Mouse (Mus musculus) testis, adult 2 months (tissue): Measurements from ENCODE around the gene Trim62. TPM values are rescaled to one million over a fixed set of nuclear protein-coding genes. Genes with fewer than 3 reads are reported as not detected.

ENCODE experiments used
- H3K27ac ChIP-seq: fragments of 200-500 bp; 2 replicates; pipeline ENCODE4 v1.5.1; 2012; ENCODE audit warnings: low read depth, low read length; ENCODE audit not compliant: control insufficient read depth, insufficient read depth
- H3K27me3 ChIP-seq: fragments of 200-500 bp; 2 replicates; pipeline ENCODE4 v1.6.1; 2012; ENCODE audit warnings: mild to moderate bottlenecking, low read length, moderate library complexity; ENCODE audit not compliant: control insufficient read depth, insufficient read depth
- H3K36me3 ChIP-seq: fragments of 200-500 bp; 2 replicates; pipeline ENCODE4 v1.6.1; 2012; ENCODE audit warnings: mild to moderate bottlenecking, low read length; ENCODE audit not compliant: control insufficient read depth, insufficient read depth
- H3K4me1 ChIP-seq: fragments of 200-500 bp; 2 replicates; pipeline ENCODE4 v1.6.1; 2012; ENCODE audit warnings: low read length; ENCODE audit not compliant: control insufficient read depth, insufficient read depth
- H3K4me3 ChIP-seq: fragments of 200-500 bp; 2 replicates; pipeline ENCODE4 v1.5.1; 2012; ENCODE audit warnings: low read depth, mild to moderate bottlenecking, low read length, moderate library complexity, mixed read lengths; ENCODE audit not compliant: control insufficient read depth
- CTCF ChIP-seq: fragments of 200-500 bp; IDR thresholded peaks from 2 replicates; pipeline ENCODE4 v1.5.1; 2012; ENCODE audit warnings: low read depth, mild to moderate bottlenecking, inconsistent platforms, low read length, moderate library complexity; ENCODE audit not compliant: control insufficient read depth, insufficient read depth, insufficient replicate concordance
- POLR2A ChIP-seq: fragments of 200-500 bp; IDR thresholded peaks from 2 replicates; pipeline ENCODE4 v1.6.1; 2012; ENCODE audit warnings: low read depth, mild to moderate bottlenecking, inconsistent platforms, low read length, moderate library complexity; ENCODE audit not compliant: control insufficient read depth
- polyA plus RNA-seq: library from polyadenylated mRNA; depleted of rRNA; stranded (reverse); fragments of >200 nt; gene quantifications from 2 replicates; pipeline ENCODE4 v1.2.3, GENCODE M21; 2012

The Trim62 gene
- polyA plus RNA-seq, 1 experiment: 5.8 TPM

DNA sequence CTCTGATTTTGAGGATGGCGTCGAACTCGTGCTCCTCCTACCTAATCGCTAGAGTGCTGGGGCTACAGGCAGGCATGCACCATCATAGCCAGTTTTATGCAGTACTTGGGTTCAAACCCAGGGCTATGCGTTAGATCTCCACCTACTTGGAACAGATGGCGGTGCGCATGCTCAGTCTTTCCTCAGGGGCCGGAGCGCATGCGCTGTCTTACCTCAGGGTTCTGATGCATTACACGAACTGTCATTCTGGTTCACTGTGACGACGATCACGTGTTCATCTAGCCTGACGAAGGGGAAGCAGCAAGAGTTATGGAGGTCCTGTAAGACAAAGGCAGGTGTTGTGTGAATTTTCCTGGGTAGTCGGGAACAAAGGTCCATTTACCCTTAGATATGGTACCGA, 9.3 kb upstream of the Trim62 start:
- no peak for TF ChIP-seq POLR2A

DNA sequence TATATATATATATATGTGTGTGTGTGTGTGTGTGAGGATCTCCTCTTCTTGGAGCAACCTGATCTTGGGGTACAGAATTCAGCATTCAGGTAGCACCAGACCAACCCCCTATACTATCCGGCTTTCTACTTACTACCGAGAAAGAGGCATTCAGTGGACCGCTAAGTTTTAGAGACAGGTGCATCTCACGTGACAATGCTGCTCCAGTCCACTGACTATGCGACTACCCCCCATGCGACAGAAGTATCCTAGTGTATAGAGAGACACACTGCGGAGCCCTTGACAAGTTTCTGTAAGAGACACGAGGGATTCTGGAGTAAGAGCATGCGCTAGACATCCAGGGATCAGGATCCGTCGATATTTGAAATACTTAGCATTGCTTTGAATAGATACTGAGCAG, 7.9 kb upstream of the Trim62 start:
- H3K4me3 ChIP-seq: no peak overlapping the region
- no peaks in the 10 kb centered on the region for H3K36me3 ChIP-seq
- H3K27me3 ChIP-seq: no peaks in the 10 kb centered on the region
- H3K4me1 ChIP-seq: peaks cover 7% of the 10 kb centered on the region
- no peak for TF ChIP-seq POLR2A
- TF ChIP-seq CTCF: no peak
- no peak overlapping the region for H3K27ac ChIP-seq

More for the DNA sequence above, 9.3 kb upstream of the Trim62 start:
- peaks cover 7% of the 10 kb centered on the region for H3K4me1 ChIP-seq
- no peak overlapping the region for H3K27ac ChIP-seq
- H3K27me3 ChIP-seq: no peaks in the 10 kb centered on the region
- no peaks in the 10 kb centered on the region for H3K36me3 ChIP-seq
- H3K4me3 ChIP-seq: peak overlapping the region; percentile 42

DNA sequence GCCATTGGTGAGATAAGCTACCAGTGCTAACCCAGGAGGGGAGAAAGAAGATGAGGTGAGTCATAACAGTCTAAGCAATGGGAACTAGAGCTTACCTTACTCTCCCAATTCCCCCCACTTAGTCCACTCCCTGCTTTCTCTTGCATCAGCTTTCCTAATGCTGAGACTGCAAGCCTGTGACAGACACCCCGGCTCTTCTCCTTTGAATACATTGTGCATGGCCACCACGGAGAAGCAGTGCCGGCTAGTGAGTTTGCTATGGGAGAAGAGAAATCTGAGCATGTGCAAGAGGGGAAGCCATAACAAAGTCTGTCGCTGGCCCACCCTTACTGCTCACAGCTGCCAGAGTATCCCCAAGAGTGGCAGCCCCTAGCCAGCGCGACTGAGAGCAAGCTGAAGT, 5.9 kb upstream of the Trim62 start:
- TF ChIP-seq POLR2A: no peak
- TF ChIP-seq CTCF: no peak
- Histone ChIP-seq H3K36me3 (no peaks in the 10 kb centered on the region), H3K27me3 (no peaks in the 10 kb centered on the region), H3K27ac (no peak overlapping the region), H3K4me3 (no peak overlapping the region), H3K4me1 (peaks cover 7% of the 10 kb centered on the region)

DNA sequence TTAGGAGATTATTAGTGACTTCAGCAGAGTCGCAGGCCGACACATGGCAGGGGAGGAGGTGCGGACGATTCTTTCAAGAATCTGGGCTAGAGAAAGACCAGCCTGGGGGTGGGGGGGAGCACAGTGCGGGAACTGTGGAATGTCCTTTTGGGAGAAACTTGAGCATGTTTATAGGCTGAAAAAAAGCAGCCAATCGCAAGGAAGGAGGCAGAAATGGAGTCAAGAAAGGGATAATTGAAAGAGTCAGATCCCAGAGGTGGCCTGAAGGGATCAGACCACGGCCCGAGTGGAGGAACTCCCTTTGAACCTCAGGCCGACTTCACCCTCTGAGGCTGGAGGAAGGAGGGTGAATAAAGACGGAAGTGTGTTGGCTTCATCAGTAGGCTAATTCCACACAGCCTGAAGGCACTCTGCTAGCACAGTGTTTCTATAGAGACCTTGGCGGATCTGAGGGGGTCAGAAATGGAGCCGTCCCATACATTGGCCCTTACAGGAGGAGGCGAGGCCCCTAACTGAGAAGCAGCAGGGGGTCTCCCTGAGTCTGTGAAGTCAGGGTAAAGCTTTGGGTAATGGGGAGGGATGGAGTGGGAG, 4.4 kb upstream of the Trim62 start:
- no peaks in the 10 kb centered on the region; the same call in 1 of the 2 replicates for H3K27me3 ChIP-seq
- no peaks in the 10 kb centered on the region for H3K36me3 ChIP-seq
- H3K4me1 ChIP-seq: peaks cover 12% of the 10 kb centered on the region
- no peak for TF ChIP-seq POLR2A
- no peak for TF ChIP-seq CTCF
- no peak overlapping the region for H3K27ac ChIP-seq
- no peak overlapping the region for H3K4me3 ChIP-seq

DNA sequence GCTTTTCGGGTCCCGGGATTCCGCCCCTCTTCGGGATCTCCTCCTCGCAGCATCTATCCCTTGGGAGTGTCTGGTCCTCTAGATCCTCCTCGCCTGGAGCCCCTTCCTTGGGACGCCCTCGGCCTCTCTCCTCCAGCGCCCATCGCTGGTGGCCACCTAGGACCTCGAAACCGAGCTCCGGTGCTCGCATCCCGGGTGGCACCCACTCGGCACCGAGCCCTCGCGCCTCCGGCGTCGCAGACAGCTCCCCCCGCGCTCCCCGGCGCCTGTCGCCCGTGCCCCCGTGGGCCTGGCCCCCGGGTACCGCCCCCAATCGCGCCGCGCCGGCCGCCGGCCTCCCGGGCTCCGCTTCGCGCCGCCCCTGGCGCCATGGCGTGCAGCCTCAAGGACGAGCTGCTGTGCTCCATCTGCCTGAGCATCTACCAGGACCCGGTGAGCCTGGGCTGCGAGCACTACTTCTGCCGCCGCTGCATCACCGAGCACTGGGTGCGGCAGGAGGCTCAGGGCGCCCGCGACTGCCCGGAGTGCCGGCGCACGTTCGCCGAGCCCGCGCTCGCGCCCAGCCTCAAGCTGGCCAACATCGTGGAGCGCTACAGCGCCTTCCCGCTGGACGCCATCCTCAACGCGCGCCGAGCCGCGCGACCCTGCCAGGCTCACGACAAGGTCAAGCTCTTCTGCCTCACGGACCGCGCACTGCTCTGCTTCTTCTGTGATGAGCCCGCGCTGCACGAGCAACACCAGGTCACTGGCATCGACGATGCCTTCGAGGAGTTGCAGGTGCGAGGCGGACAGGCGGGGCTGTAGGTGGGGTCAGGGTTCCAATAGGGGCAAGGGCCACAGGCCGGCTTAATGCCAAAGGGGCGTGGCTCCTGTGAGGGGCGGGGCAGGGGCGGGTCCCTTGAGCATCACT, 676 bp downstream of the Trim62 start:
- TF ChIP-seq POLR2A (0 out of 2 replicates have a peak, but pooled peaks have one; percentile 13), CTCF (no peak)
- no peak overlapping the region for H3K27ac ChIP-seq
- H3K36me3 ChIP-seq: no peaks in the 10 kb centered on the region
- H3K4me3 ChIP-seq: peak overlapping the region; percentile 90
- H3K4me1 ChIP-seq: peaks cover 17% of the 10 kb centered on the region
- H3K27me3 ChIP-seq: no peaks in the 10 kb centered on the region; the same call in 1 of the 2 replicates

DNA sequence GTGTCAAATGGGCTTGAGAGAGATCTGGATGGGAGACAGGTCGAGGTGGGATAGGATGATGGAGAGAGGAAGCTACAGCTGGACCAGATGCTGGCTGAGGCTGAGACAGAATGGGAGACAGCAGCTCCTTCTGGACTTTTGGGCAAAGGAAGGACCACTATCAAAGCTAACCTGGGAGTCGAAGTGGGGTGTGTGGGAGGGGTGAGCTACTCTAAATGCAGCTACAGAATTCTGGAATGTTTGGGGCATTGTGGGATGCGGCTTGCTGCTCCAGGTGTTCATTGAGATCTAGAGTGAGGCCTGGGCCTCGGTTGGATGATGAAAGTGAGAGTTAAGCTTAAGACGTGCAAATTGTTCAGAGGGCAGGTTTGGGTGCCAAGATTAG, 1.3 kb downstream of the Trim62 start:
- H3K4me1 ChIP-seq: peaks cover 17% of the 10 kb centered on the region
- no peak for TF ChIP-seq CTCF
- TF ChIP-seq POLR2A: no peak
- H3K4me3 ChIP-seq: no peak overlapping the region
- H3K27me3 ChIP-seq: no peaks in the 10 kb centered on the region; the same call in 1 of the 2 replicates
- H3K27ac ChIP-seq: no peak overlapping the region
- H3K36me3 ChIP-seq: no peaks in the 10 kb centered on the region

DNA sequence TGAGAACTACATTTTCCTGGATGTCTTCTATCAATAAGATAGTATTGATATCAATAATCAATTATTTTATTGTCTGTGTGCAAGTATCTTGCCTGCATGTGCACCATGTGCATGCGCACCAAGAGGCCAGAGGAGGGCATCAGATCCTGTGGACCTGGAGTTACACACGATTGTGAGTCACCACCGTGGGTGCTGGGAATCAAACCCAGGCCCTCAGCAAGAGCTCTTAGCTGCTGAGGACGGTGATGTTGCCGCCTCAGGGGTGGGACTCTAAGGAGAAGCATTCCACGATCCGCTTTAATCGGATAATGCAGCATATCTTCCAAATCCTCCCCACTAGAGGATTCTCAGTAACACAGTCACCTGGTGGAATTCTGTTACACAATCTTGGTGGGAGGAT, 2.2 kb downstream of the Trim62 start:
- no peaks in the 10 kb centered on the region; the same call in 1 of the 2 replicates for H3K27me3 ChIP-seq
- TF ChIP-seq POLR2A (no peak), CTCF (no peak)
- H3K36me3 ChIP-seq: no peaks in the 10 kb centered on the region
- no peak overlapping the region for H3K4me3 ChIP-seq
- no peak overlapping the region for H3K27ac ChIP-seq
- peaks cover 17% of the 10 kb centered on the region for H3K4me1 ChIP-seq
